Mouse (Mus musculus): ENCODE data around the gene Foxred2. TPM values are rescaled to one million over a fixed set of nuclear protein-coding genes. Genes with fewer than 3 reads are reported as not detected.

Foxred2 gene
- polyA plus RNA-seq, 1 experiment from 2014 or later: 5.6 TPM

- ATAC-seq (replicated peaks; ENCODE audit: low FRiP score): 0 out of 2 replicates have a peak, but pooled peaks have one; percentile 8
- Histone ChIP-seq H3K4me1 (peaks cover 42% of the 10 kb centered on the region), H3K4me2 (no peak overlapping the region), H3K4me3 (replicated peaks) (no peak overlapping the region), H3K9me3 (replicated peaks) (no peaks in the 10 kb centered on the region), H3K27ac (peak overlapping the region; percentile 57), H3K27me3 (no peaks in the 10 kb centered on the region), H3K9ac (no peak overlapping the region), H3K36me3 (peaks cover 34% of the 10 kb centered on the region)
- WGBS: 50% methylated on average over 5 of the region's 5 CpGs
Measured at GRCm38 (mm10) chr15:77912048-77912447, 44.5 kb downstream of the Foxred2 start.

- peaks cover 24% of the 10 kb centered on the region for H3K36me3 ChIP-seq
- H3K4me2 ChIP-seq: no peak overlapping the region
- 22% methylated on average over 2 of the region's 2 CpGs for WGBS
- no peaks in the 10 kb centered on the region for H3K27me3 ChIP-seq
- H3K27ac ChIP-seq: peak overlapping the region; percentile 32; the same call in 1 of the 2 replicates
- H3K4me3 ChIP-seq (replicated peaks): no peak overlapping the region
- peaks cover 51% of the 10 kb centered on the region for H3K4me1 ChIP-seq
- no peaks in the 10 kb centered on the region for H3K9me3 ChIP-seq (replicated peaks)
- H3K9ac ChIP-seq: no peak overlapping the region
- ATAC-seq (replicated peaks; ENCODE audit: low FRiP score): 0 out of 2 replicates have a peak, but pooled peaks have one; percentile 17
Measured at GRCm38 (mm10) chr15:77911065-77911464, 45.5 kb downstream of the Foxred2 start.

GRCm38 (mm10) chr15:77907646-77908518, 48.6 kb downstream of the Foxred2 start:
- Histone ChIP-seq H3K4me2 (no peak overlapping the region), H3K9me3 (replicated peaks) (no peaks in the 10 kb centered on the region), H3K36me3 (no peaks in the 10 kb centered on the region), H3K9ac (no peak overlapping the region), H3K27me3 (no peaks in the 10 kb centered on the region), H3K4me3 (replicated peaks) (no peak overlapping the region), H3K27ac (peak overlapping the region; percentile 77), H3K4me1 (peaks cover 79% of the 10 kb centered on the region)
- no peak for ATAC-seq (replicated peaks; ENCODE audit: low FRiP score)
- 45% methylated on average over 9 of the region's 9 CpGs for WGBS

- no peaks in the 10 kb centered on the region for H3K9me3 ChIP-seq (replicated peaks)
- no peaks in the 10 kb centered on the region for H3K36me3 ChIP-seq
- 34% methylated on average over 10 of the region's 10 CpGs for WGBS
- ATAC-seq (replicated peaks; ENCODE audit: low FRiP score): peak; percentile 49
- no peak overlapping the region; the same call in 1 of the 2 replicates for H3K4me2 ChIP-seq
- H3K9ac ChIP-seq: 0 out of 2 replicates have a peak overlapping the region, but pooled peaks have one; percentile 4
- H3K4me3 ChIP-seq (replicated peaks): no peak overlapping the region
- peak overlapping the region; percentile 77 for H3K27ac ChIP-seq
- no peaks in the 10 kb centered on the region for H3K27me3 ChIP-seq
- peaks cover 68% of the 10 kb centered on the region for H3K4me1 ChIP-seq
Measured at GRCm38 (mm10) chr15:77906545-77906944, 50.0 kb downstream of the Foxred2 start.

- peak overlapping the region; percentile 63; the same call in 1 of the 2 replicates for H3K4me2 ChIP-seq
- H3K27me3 ChIP-seq: no peaks in the 10 kb centered on the region
- H3K9ac ChIP-seq: 0 out of 2 replicates have a peak overlapping the region, but pooled peaks have one; percentile 4
- H3K27ac ChIP-seq: peak overlapping the region; percentile 77
- H3K4me1 ChIP-seq: peaks cover 65% of the 10 kb centered on the region
- no peak overlapping the region for H3K4me3 ChIP-seq (replicated peaks)
- H3K9me3 ChIP-seq (replicated peaks): no peaks in the 10 kb centered on the region
- H3K36me3 ChIP-seq: no peaks in the 10 kb centered on the region
- 74% methylated on average over 8 of the region's 8 CpGs for WGBS
- no peak for ATAC-seq (replicated peaks; ENCODE audit: low FRiP score)
Measured at GRCm38 (mm10) chr15:77906081-77906480, 50.4 kb downstream of the Foxred2 start.

GRCm38 (mm10) chr15:77905275-77905970, 51.1 kb downstream of the Foxred2 start:
- ATAC-seq (replicated peaks; ENCODE audit: low FRiP score): peak; percentile 76
- Histone ChIP-seq H3K4me2 (peak overlapping the region; percentile 63), H3K4me3 (replicated peaks) (peak overlapping the region; percentile 33), H3K36me3 (no peaks in the 10 kb centered on the region), H3K27ac (peak overlapping the region; percentile 77), H3K9ac (peak overlapping the region; percentile 16), H3K27me3 (no peaks in the 10 kb centered on the region), H3K9me3 (replicated peaks) (no peaks in the 10 kb centered on the region), H3K4me1 (peaks cover 60% of the 10 kb centered on the region)
- WGBS: 7% methylated on average over 26 of the region's 26 CpGs

- 0 out of 2 replicates have a peak, but pooled peaks have one; percentile 12 for ATAC-seq (replicated peaks; ENCODE audit: low FRiP score)
- Histone ChIP-seq H3K4me1 (peaks cover 60% of the 10 kb centered on the region), H3K9me3 (replicated peaks) (no peaks in the 10 kb centered on the region), H3K4me3 (replicated peaks) (no peak overlapping the region), H3K27me3 (no peaks in the 10 kb centered on the region), H3K4me2 (peak overlapping the region; percentile 63), H3K36me3 (no peaks in the 10 kb centered on the region), H3K9ac (no peak overlapping the region), H3K27ac (peak overlapping the region; percentile 77)
- WGBS: 31% methylated on average over 12 of the region's 12 CpGs
Measured at GRCm38 (mm10) chr15:77904363-77904892, 52.1 kb downstream of the Foxred2 start.

GRCm38 (mm10) chr15:77903176-77903575, 53.3 kb downstream of the Foxred2 start:
- Histone ChIP-seq H3K4me1 (peaks cover 55% of the 10 kb centered on the region), H3K4me2 (no peak overlapping the region), H3K27ac (peak overlapping the region; percentile 61), H3K27me3 (no peaks in the 10 kb centered on the region), H3K9ac (no peak overlapping the region), H3K9me3 (replicated peaks) (no peaks in the 10 kb centered on the region), H3K36me3 (no peaks in the 10 kb centered on the region), H3K4me3 (replicated peaks) (no peak overlapping the region)
- 34% methylated on average over 5 of the region's 5 CpGs for WGBS
- peak; percentile 58 for ATAC-seq (replicated peaks; ENCODE audit: low FRiP score)

GRCm38 (mm10) chr15:77894926-77895325, 61.6 kb downstream of the Foxred2 start:
- Histone ChIP-seq H3K36me3 (no peaks in the 10 kb centered on the region), H3K9ac (no peak overlapping the region), H3K27ac (no peak overlapping the region), H3K4me2 (no peak overlapping the region), H3K4me3 (replicated peaks) (no peak overlapping the region), H3K27me3 (no peaks in the 10 kb centered on the region), H3K4me1 (peaks cover 21% of the 10 kb centered on the region), H3K9me3 (replicated peaks) (no peaks in the 10 kb centered on the region)
- 76% methylated on average over 13 of the region's 14 CpGs for WGBS
- 0 out of 2 replicates have a peak, but pooled peaks have one; percentile 36 for ATAC-seq (replicated peaks; ENCODE audit: low FRiP score)

GRCm38 (mm10) chr15:77893292-77893691, 63.2 kb downstream of the Foxred2 start:
- Histone ChIP-seq H3K27ac (no peak overlapping the region), H3K27me3 (no peaks in the 10 kb centered on the region), H3K9ac (no peak overlapping the region), H3K4me1 (peaks cover 21% of the 10 kb centered on the region), H3K36me3 (no peaks in the 10 kb centered on the region), H3K4me2 (no peak overlapping the region), H3K4me3 (replicated peaks) (no peak overlapping the region), H3K9me3 (replicated peaks) (no peaks in the 10 kb centered on the region)
- 68% methylated on average over 10 of the region's 10 CpGs for WGBS
- ATAC-seq (replicated peaks; ENCODE audit: low FRiP score): no peak

GRCm38 (mm10) chr15:77892420-77892819, 64.1 kb downstream of the Foxred2 start:
- WGBS: 82% methylated on average over 10 of the region's 10 CpGs
- Histone ChIP-seq H3K9me3 (replicated peaks) (no peaks in the 10 kb centered on the region), H3K4me3 (replicated peaks) (no peak overlapping the region), H3K36me3 (no peaks in the 10 kb centered on the region), H3K27me3 (no peaks in the 10 kb centered on the region), H3K4me1 (peaks cover 24% of the 10 kb centered on the region), H3K4me2 (no peak overlapping the region), H3K9ac (no peak overlapping the region), H3K27ac (no peak overlapping the region)
- ATAC-seq (replicated peaks; ENCODE audit: low FRiP score): no peak

Data from kidney, embryonic 15.5 days (tissue).